Mouse (Mus musculus): ENCODE data around the gene Igsf9. TPM values are rescaled to one million over a fixed set of nuclear protein-coding genes. Genes with fewer than 3 reads are reported as not detected.

The Igsf9 gene
- polyA plus RNA-seq, 1 experiment from 2014 or later, result 29.6 TPM

DNA sequence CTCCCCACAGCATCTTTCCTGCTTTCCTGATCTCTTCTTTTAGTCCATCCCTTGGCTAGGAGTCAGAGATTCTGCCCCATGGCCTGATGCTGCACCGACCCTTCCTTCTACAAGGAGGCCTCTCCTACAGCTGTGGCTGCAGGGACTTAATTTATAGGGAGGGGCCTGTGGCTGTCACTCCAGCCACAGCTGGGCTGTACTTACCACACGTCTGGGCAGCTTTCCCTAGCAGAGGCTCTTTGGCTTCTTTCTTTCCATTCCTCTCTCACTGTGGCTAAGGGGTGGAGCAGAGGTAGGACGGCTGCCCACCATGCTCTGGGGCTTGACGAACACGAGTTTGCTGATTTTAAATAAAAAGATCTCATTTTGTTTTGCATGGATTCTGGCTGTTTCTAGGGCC lies 25.4 kb downstream of the Igsf9 start:
- Histone ChIP-seq H3K9me3 (ENCODE audit: control insufficient read depth, low read length) (no peaks in the 10 kb centered on the region), H3K27me3 (ENCODE audit: control insufficient read depth, insufficient read depth, low read length) (no peaks in the 10 kb centered on the region), H3K4me2 (ENCODE audit: low read depth, low read length) (no peak overlapping the region), H3K36me3 (ENCODE audit: control insufficient read depth, insufficient read depth, low read length) (no peaks in the 10 kb centered on the region), H3K27ac (ENCODE audit: low read depth, low read length) (no peak overlapping the region), H3K9ac (replicated peaks; ENCODE audit: low read depth, low read length) (no peak overlapping the region), H3K4me3 (ENCODE audit: low read depth, low read length) (no peak overlapping the region), H3K4me1 (ENCODE audit: control insufficient read depth, insufficient read depth, low read length) (peaks cover 19% of the 10 kb centered on the region)
- WGBS, result 60% methylated on average over 5 of the region's 5 CpGs
- no peak for ATAC-seq (ENCODE audit: low read depth)

DNA sequence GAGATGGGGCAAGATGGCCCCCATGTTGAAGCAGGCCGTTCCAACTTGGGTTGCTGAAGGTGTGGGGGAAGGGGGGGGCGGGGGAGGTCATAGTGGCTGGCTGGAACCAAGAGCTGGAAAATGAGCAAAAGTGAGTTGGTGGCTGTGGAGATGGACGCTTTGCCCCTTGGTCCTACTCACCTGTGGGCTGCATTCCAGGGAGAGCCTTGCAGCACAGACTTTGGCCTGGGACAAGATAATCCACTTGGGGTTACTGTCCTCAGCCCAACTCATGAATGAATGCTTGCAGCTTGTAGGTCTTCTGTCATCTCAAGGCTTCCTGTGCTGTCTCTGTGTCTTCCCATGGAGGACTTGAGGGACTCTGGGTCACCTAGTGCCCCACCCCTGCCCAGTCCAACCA lies 26.1 kb downstream of the Igsf9 start:
- 88% methylated on average over 3 of the region's 3 CpGs for WGBS
- H3K4me3 ChIP-seq (ENCODE audit: low read depth, low read length), result no peak overlapping the region
- peaks cover 14% of the 10 kb centered on the region for H3K4me1 ChIP-seq (ENCODE audit: control insufficient read depth, insufficient read depth, low read length)
- H3K27me3 ChIP-seq (ENCODE audit: control insufficient read depth, insufficient read depth, low read length), result no peaks in the 10 kb centered on the region
- H3K27ac ChIP-seq (ENCODE audit: low read depth, low read length), result no peak overlapping the region
- no peaks in the 10 kb centered on the region for H3K36me3 ChIP-seq (ENCODE audit: control insufficient read depth, insufficient read depth, low read length)
- no peak for ATAC-seq (ENCODE audit: low read depth)
- no peak overlapping the region for H3K4me2 ChIP-seq (ENCODE audit: low read depth, low read length)
- no peaks in the 10 kb centered on the region for H3K9me3 ChIP-seq (ENCODE audit: control insufficient read depth, low read length)
- no peak overlapping the region for H3K9ac ChIP-seq (replicated peaks; ENCODE audit: low read depth, low read length)

DNA sequence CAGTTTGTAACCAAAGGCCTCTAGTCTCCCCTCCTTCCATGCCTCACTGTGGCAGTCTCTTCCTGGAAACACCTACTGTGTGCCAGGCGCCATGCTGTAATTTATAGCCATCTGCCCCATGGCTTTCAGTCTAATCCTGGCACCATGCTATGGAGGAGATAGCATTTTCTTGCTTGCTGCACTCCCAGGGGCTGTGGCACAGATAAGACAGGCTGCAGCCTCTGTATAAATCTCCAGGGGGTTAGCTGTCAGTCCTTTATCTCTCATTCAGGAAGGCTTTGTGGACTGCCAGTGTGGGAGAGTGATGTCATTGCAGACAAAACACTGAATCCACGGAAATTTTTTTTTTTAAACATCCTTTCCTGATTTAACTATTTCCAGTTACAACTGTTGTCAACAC lies 26.6 kb downstream of the Igsf9 start:
- no peaks in the 10 kb centered on the region for H3K27me3 ChIP-seq (ENCODE audit: control insufficient read depth, insufficient read depth, low read length)
- ATAC-seq (ENCODE audit: low read depth), result no peak
- H3K27ac ChIP-seq (ENCODE audit: low read depth, low read length), result no peak overlapping the region
- H3K9ac ChIP-seq (replicated peaks; ENCODE audit: low read depth, low read length), result no peak overlapping the region
- 54% methylated on average over 2 of the region's 2 CpGs for WGBS
- H3K4me1 ChIP-seq (ENCODE audit: control insufficient read depth, insufficient read depth, low read length), result peaks cover 11% of the 10 kb centered on the region; the same call in 1 of the 2 replicates
- no peak overlapping the region for H3K4me2 ChIP-seq (ENCODE audit: low read depth, low read length)
- no peak overlapping the region for H3K4me3 ChIP-seq (ENCODE audit: low read depth, low read length)
- no peaks in the 10 kb centered on the region for H3K36me3 ChIP-seq (ENCODE audit: control insufficient read depth, insufficient read depth, low read length)
- H3K9me3 ChIP-seq (ENCODE audit: control insufficient read depth, low read length), result no peaks in the 10 kb centered on the region

DNA sequence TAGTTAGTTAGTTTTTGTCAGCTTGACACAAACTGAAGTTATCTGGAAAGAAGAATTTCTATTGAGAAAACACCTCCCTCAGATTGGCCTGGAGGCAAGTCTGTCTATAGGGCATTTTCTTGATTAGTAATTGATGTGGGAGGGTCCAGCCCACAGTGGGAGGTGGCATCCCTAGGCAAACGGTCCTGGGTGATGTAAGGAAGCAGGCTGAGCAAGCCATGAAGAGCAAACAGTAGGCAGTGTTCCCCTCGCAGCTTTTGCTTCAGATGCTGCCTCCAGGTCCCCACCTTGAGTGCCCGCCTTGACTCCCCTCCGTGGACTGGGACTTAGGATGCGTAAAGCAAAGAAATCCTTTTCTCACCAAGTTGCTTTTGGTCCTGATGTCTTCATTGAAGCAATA lies 27.6 kb downstream of the Igsf9 start:
- 77% methylated on average over 5 of the region's 5 CpGs for WGBS

DNA sequence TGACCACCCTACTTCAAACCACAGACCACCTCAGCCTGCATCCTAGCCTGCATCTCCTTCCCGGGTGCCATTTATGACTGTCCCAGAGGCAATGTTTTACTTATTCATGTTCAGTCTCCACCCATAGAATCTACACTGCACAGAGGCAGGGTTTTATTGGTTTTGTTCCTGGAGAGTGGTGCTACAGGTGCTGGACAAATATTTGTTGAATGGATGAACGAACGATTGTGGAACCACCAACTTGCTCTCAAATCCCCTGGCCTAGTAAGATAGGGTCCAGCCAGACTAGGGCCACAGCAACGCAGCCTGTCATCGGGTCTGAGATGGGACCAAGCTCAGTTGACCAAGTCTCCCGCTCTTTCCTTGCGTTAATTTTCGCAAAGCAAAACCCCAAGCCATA lies 28.4 kb downstream of the Igsf9 start:
- Histone ChIP-seq H3K27ac (ENCODE audit: low read depth, low read length) (no peak overlapping the region), H3K9ac (replicated peaks; ENCODE audit: low read depth, low read length) (no peak overlapping the region), H3K27me3 (ENCODE audit: control insufficient read depth, insufficient read depth, low read length) (no peaks in the 10 kb centered on the region), H3K36me3 (ENCODE audit: control insufficient read depth, insufficient read depth, low read length) (no peaks in the 10 kb centered on the region), H3K4me3 (ENCODE audit: low read depth, low read length) (no peak overlapping the region), H3K9me3 (ENCODE audit: control insufficient read depth, low read length) (no peaks in the 10 kb centered on the region), H3K4me1 (ENCODE audit: control insufficient read depth, insufficient read depth, low read length) (no peaks in the 10 kb centered on the region; the same call in 1 of the 2 replicates), H3K4me2 (ENCODE audit: low read depth, low read length) (no peak overlapping the region)
- 38% methylated on average over 8 of the region's 8 CpGs for WGBS
- no peak for ATAC-seq (ENCODE audit: low read depth)

More for the DNA sequence above, 27.6 kb downstream of the Igsf9 start:
- H3K36me3 ChIP-seq (ENCODE audit: control insufficient read depth, insufficient read depth, low read length), result no peaks in the 10 kb centered on the region
- H3K9me3 ChIP-seq (ENCODE audit: control insufficient read depth, low read length), result no peaks in the 10 kb centered on the region
- H3K27me3 ChIP-seq (ENCODE audit: control insufficient read depth, insufficient read depth, low read length), result no peaks in the 10 kb centered on the region
- H3K27ac ChIP-seq (ENCODE audit: low read depth, low read length), result no peak overlapping the region
- H3K4me2 ChIP-seq (ENCODE audit: low read depth, low read length), result no peak overlapping the region
- no peak overlapping the region for H3K9ac ChIP-seq (replicated peaks; ENCODE audit: low read depth, low read length)
- no peak overlapping the region for H3K4me3 ChIP-seq (ENCODE audit: low read depth, low read length)
- ATAC-seq (ENCODE audit: low read depth), result no peak
- H3K4me1 ChIP-seq (ENCODE audit: control insufficient read depth, insufficient read depth, low read length), result peaks cover 2% of the 10 kb centered on the region; the same call in 1 of the 2 replicates

DNA sequence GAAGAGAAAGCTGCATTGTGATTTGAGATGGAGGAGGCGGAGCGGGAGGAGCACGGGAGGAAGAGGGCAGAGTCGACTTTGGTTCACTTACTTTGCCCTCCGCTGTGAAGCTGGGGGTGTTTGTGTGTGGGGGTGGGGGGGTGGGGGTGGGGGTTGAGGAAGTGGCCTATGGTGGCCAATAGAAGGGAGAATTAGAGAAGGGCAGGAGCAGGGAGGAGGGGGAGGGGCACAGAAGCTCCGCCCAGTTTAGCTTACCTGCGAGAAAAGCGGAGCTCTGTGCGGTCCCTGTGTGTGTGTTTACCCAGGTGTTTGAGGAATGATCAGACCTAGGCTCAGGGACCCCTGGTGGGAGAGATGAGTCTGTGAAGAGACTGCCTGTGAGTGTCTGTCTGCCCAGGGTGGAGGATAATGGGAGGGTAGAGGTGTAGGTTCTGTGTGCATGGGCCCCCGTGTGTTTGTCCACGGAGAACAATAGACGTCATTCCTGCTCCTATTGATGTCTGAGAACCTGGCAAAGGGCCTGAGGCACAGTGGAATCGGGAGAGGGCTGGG lies 28.9 kb downstream of the Igsf9 start:
- no peak overlapping the region for H3K4me3 ChIP-seq (ENCODE audit: low read depth, low read length)
- 23% methylated on average over 13 of the region's 13 CpGs for WGBS
- no peak overlapping the region for H3K4me2 ChIP-seq (ENCODE audit: low read depth, low read length)
- H3K9ac ChIP-seq (replicated peaks; ENCODE audit: low read depth, low read length), result no peak overlapping the region
- H3K9me3 ChIP-seq (ENCODE audit: control insufficient read depth, low read length), result no peaks in the 10 kb centered on the region
- H3K27me3 ChIP-seq (ENCODE audit: control insufficient read depth, insufficient read depth, low read length), result no peaks in the 10 kb centered on the region
- ATAC-seq (ENCODE audit: low read depth), result no peak; the same call in 1 of the 2 replicates
- H3K27ac ChIP-seq (ENCODE audit: low read depth, low read length), result no peak overlapping the region
- H3K4me1 ChIP-seq (ENCODE audit: control insufficient read depth, insufficient read depth, low read length), result no peaks in the 10 kb centered on the region; the same call in 1 of the 2 replicates
- H3K36me3 ChIP-seq (ENCODE audit: control insufficient read depth, insufficient read depth, low read length), result no peaks in the 10 kb centered on the region

DNA sequence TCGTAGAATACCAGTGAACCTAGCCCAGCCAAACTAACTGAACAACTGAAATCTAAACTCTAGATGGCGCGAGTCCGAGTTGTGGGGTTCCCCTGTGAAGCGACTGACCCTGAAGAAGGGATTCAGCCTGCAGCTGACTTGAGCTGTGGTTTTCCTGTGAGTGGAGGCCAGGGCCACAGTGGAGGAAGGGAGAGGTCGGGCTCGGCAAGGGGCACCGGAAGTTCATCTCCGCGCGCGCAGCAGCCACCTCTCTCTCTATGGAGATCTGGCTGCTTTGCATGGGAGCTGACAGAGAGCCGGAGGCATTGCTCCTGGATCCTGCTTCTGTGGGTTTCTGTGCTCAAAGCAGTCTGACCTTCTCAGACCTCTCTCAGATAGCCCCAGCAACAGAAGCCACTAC lies 31.4 kb downstream of the Igsf9 start:
- no peak overlapping the region for H3K27ac ChIP-seq (ENCODE audit: low read depth, low read length)
- no peak overlapping the region for H3K4me3 ChIP-seq (ENCODE audit: low read depth, low read length)
- no peaks in the 10 kb centered on the region for H3K27me3 ChIP-seq (ENCODE audit: control insufficient read depth, insufficient read depth, low read length)
- no peaks in the 10 kb centered on the region for H3K36me3 ChIP-seq (ENCODE audit: control insufficient read depth, insufficient read depth, low read length)
- H3K9me3 ChIP-seq (ENCODE audit: control insufficient read depth, low read length), result no peaks in the 10 kb centered on the region
- no peak overlapping the region for H3K9ac ChIP-seq (replicated peaks; ENCODE audit: low read depth, low read length)
- WGBS, result 30% methylated on average over 13 of the region's 13 CpGs
- H3K4me1 ChIP-seq (ENCODE audit: control insufficient read depth, insufficient read depth, low read length), result no peaks in the 10 kb centered on the region; the same call in 1 of the 2 replicates
- H3K4me2 ChIP-seq (ENCODE audit: low read depth, low read length), result no peak overlapping the region
- ATAC-seq (ENCODE audit: low read depth), result no peak

DNA sequence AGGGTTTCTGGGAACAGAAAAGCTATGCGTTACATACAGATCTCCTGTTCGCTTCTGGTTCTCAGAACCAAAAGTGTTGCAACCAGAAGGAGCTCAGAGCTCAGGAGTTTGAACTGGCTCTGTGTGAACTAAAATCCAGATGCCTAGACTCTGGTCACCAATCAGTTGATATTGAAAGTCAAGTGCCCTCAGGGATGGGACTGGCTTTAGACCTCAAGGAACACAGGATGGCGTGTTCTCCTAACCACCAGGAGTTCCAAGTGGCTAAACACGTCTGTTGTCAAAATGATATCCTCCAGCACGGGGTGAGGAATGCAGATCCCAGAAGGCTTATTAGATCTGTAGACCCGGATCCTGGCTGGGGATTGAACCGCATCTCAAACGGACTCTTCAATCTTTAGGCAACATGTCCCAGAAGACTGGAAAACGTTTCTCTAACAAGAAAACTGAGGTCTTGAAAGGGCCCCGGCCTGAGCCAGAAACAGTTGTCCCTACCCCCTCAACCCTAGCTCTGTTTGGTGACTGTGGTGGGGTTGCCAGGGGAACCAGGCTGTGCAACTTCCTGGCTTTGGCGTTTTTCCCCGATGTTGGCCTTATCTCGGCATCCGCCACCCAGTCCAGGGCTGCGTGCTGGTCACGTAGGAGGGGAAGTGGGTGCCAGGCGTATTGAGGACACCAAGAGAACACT lies 32.1 kb downstream of the Igsf9 start:
- no peaks in the 10 kb centered on the region for H3K27me3 ChIP-seq (ENCODE audit: control insufficient read depth, insufficient read depth, low read length)
- no peaks in the 10 kb centered on the region for H3K36me3 ChIP-seq (ENCODE audit: control insufficient read depth, insufficient read depth, low read length)
- H3K9ac ChIP-seq (replicated peaks; ENCODE audit: low read depth, low read length), result no peak overlapping the region
- no peak overlapping the region for H3K4me3 ChIP-seq (ENCODE audit: low read depth, low read length)
- WGBS, result 79% methylated on average over 17 of the region's 17 CpGs
- no peaks in the 10 kb centered on the region; the same call in 1 of the 2 replicates for H3K4me1 ChIP-seq (ENCODE audit: control insufficient read depth, insufficient read depth, low read length)
- H3K4me2 ChIP-seq (ENCODE audit: low read depth, low read length), result no peak overlapping the region
- H3K27ac ChIP-seq (ENCODE audit: low read depth, low read length), result no peak overlapping the region
- peak; percentile 32; the same call in 1 of the 2 replicates for ATAC-seq (ENCODE audit: low read depth)
- no peaks in the 10 kb centered on the region for H3K9me3 ChIP-seq (ENCODE audit: control insufficient read depth, low read length)

DNA sequence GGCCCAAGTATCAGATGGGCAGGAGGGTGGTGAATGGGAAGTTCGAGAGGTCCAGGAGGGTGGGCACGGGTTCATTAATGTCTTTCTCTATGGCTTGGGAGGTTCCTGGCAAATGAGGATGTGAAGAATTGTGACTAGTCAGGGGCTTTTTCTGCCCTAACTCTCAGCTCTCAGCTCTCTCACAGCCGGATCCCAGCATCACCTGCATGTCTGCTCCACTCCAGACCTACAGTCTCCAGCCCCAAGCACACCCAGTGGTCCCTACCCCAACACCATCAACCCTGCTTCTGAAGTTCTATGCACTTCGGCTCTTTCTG lies 32.6 kb downstream of the Igsf9 start:
- Histone ChIP-seq H3K4me1 (ENCODE audit: control insufficient read depth, insufficient read depth, low read length) (no peaks in the 10 kb centered on the region; the same call in 1 of the 2 replicates), H3K27me3 (ENCODE audit: control insufficient read depth, insufficient read depth, low read length) (no peaks in the 10 kb centered on the region), H3K36me3 (ENCODE audit: control insufficient read depth, insufficient read depth, low read length) (no peaks in the 10 kb centered on the region), H3K9ac (replicated peaks; ENCODE audit: low read depth, low read length) (no peak overlapping the region), H3K4me2 (ENCODE audit: low read depth, low read length) (no peak overlapping the region), H3K4me3 (ENCODE audit: low read depth, low read length) (no peak overlapping the region), H3K27ac (ENCODE audit: low read depth, low read length) (no peak overlapping the region), H3K9me3 (ENCODE audit: control insufficient read depth, low read length) (no peaks in the 10 kb centered on the region)
- 78% methylated on average over 4 of the region's 4 CpGs for WGBS
- no peak for ATAC-seq (ENCODE audit: low read depth)
